Mouse (Mus musculus) heart, postnatal 0 days (tissue): ENCODE results near the gene Chchd5. TPM values are rescaled to one million over a fixed set of nuclear protein-coding genes. Genes with fewer than 3 reads are reported as not detected.

Experiments
- ATAC-seq: fragments of 200-750 bp; cut with Nextera tagmentation; 2 replicates; pipeline ENCODE4 v1.8.0; 2017; ENCODE audit warnings: low read depth, moderate number of reproducible peaks, moderate library complexity; ENCODE audit not compliant: insufficient read depth
- DNase-seq: peaks from one replicate; pipeline ENCODE4 v3.0.0-alpha.2; 2016; ENCODE audit warnings: low spot score
- H3K27ac ChIP-seq: fragments of 300-500 bp; sonication (generic); 2 replicates; pipeline ENCODE4 v1.5.1; 2014; ENCODE audit warnings: low read depth, mild to moderate bottlenecking
- H3K27me3 ChIP-seq: fragments of 300-500 bp; sonication (generic); 2 replicates; pipeline ENCODE4 v1.6.1; 2014; ENCODE audit warnings: low read length, mixed read lengths; ENCODE audit not compliant: control insufficient read depth, insufficient read depth
- H3K36me3 ChIP-seq: fragments of 300-500 bp; sonication (generic); replicated peaks from 2 replicates; pipeline ENCODE4 v1.6.1; 2014; ENCODE audit warnings: low read length, mixed read lengths; ENCODE audit not compliant: control insufficient read depth, insufficient read depth
- H3K4me1 ChIP-seq: fragments of 300-500 bp; sonication (generic); 2 replicates; pipeline ENCODE4 v1.6.1; 2014; ENCODE audit warnings: antibody characterized with exemption; ENCODE audit not compliant: control insufficient read depth, insufficient read depth
- H3K4me2 ChIP-seq: fragments of 300-500 bp; sonication (generic); 2 replicates; pipeline ENCODE4 v1.6.1; 2014; ENCODE audit warnings: low read depth, mild to moderate bottlenecking, low read length, moderate library complexity
- H3K4me3 ChIP-seq: fragments of 300-500 bp; sonication (generic); 2 replicates; pipeline ENCODE4 v1.5.1; 2014; ENCODE audit warnings: low read depth, low read length
- H3K9ac ChIP-seq: fragments of 300-500 bp; sonication (generic); replicated peaks from 2 replicates; pipeline ENCODE4 v1.6.1; 2014; ENCODE audit warnings: low read depth, low read length, mixed read lengths
- H3K9me3 ChIP-seq: fragments of 300-500 bp; sonication (generic); replicated peaks from 2 replicates; pipeline ENCODE4 v1.6.1; 2016; ENCODE audit warnings: low read length; ENCODE audit not compliant: control insufficient read depth
- CTCF ChIP-seq: IDR thresholded peaks from 2 replicates; pipeline ENCODE4 v1.5.1; 2016; ENCODE audit warnings: antibody characterized with exemption, control low read depth, low read depth
- EP300 ChIP-seq: IDR thresholded peaks from 2 replicates; pipeline ENCODE4 v1.6.1; 2016; ENCODE audit warnings: antibody characterized with exemption, low read depth
- WGBS: fragments of 180-500 bp; shearing (Covaris S2); extraction: QIAGEN DNeasy Blood & Tissue Kit; methylation state at CpG from one replicate; pipeline ENCODE4 v1.1.7; 2014; 5-methylcytosine and 5-hydroxymethylcytosine counted together
- polyA plus RNA-seq: library from polyadenylated mRNA; unstranded; fragments of >200 nt; fragmentation: Nextera tagmentation; extraction: Ambion mirVana; gene quantifications from 2 replicates; pipeline ENCODE4 v1.2.1, GENCODE M21; 2015
- total RNA-seq: library from RNA; depleted of rRNA; stranded (reverse); fragments of >200 nt; gene quantifications from 2 replicates; pipeline ENCODE4 v1.2.3, GENCODE M21; 2014; ENCODE audit warnings: low replicate concordance

Gene Chchd5
- total and polyA plus RNA-seq, 2 experiments from 2014 or later = 17.6 to 19.4 TPM

- no peak overlapping the region for H3K4me2 ChIP-seq
- H3K27ac ChIP-seq = no peak overlapping the region
- ATAC-seq = no peak
- H3K4me3 ChIP-seq = no peak overlapping the region
- no peaks in the 10 kb centered on the region for H3K9me3 ChIP-seq
- H3K27me3 ChIP-seq = no peaks in the 10 kb centered on the region
- H3K36me3 ChIP-seq = peaks cover 88% of the 10 kb centered on the region
- no peak overlapping the region for H3K9ac ChIP-seq
- TF ChIP-seq EP300 (no peak), CTCF (no peak)
- 100% methylated on average over 1 of the region's 1 CpGs for WGBS
- no peak for DNase-seq
- H3K4me1 ChIP-seq = no peaks in the 10 kb centered on the region
These were observed 13.1 kb upstream of the Chchd5 start for GRCm38 (mm10) chr2:129116368-129116739.

GRCm38 (mm10) chr2:129118061-129118460 lies 11.4 kb upstream of the Chchd5 start:
- DNase-seq (no peak), ATAC-seq (no peak)
- Histone ChIP-seq H3K4me1 (no peaks in the 10 kb centered on the region), H3K9me3 (no peaks in the 10 kb centered on the region), H3K27me3 (no peaks in the 10 kb centered on the region), H3K4me2 (no peak overlapping the region), H3K36me3 (peaks cover 88% of the 10 kb centered on the region), H3K4me3 (no peak overlapping the region), H3K27ac (no peak overlapping the region), H3K9ac (no peak overlapping the region)
- 96% methylated on average over 12 of the region's 12 CpGs for WGBS
- TF ChIP-seq CTCF (no peak), EP300 (no peak)

GRCm38 (mm10) chr2:129121986-129122385 lies 7.5 kb upstream of the Chchd5 start:
- Histone ChIP-seq H3K27me3 (no peaks in the 10 kb centered on the region), H3K9me3 (no peaks in the 10 kb centered on the region), H3K4me3 (no peak overlapping the region), H3K4me2 (no peak overlapping the region), H3K9ac (no peak overlapping the region), H3K36me3 (peaks cover 80% of the 10 kb centered on the region), H3K4me1 (no peaks in the 10 kb centered on the region), H3K27ac (no peak overlapping the region)
- no peak for ATAC-seq
- 94% methylated on average over 8 of the region's 8 CpGs for WGBS
- TF ChIP-seq EP300 = no peak
- TF ChIP-seq CTCF = no peak
- no peak for DNase-seq

GRCm38 (mm10) chr2:129129987-129130545 lies 566 bp downstream of the Chchd5 start:
- H3K9me3 ChIP-seq = no peaks in the 10 kb centered on the region
- peaks cover 10% of the 10 kb centered on the region for H3K4me1 ChIP-seq
- peak overlapping the region; percentile 75 for H3K4me2 ChIP-seq
- H3K36me3 ChIP-seq = peaks cover 21% of the 10 kb centered on the region
- peak overlapping the region; percentile 95 for H3K27ac ChIP-seq
- DNase-seq = no peak
- peak; percentile 9; the same call in 1 of the 2 replicates for ATAC-seq
- TF ChIP-seq CTCF (no peak), EP300 (no peak; the same call in 1 of the 2 replicates)
- H3K4me3 ChIP-seq = peak overlapping the region; percentile 73
- WGBS = 29% methylated on average over 18 of the region's 18 CpGs
- peak overlapping the region; percentile 70 for H3K9ac ChIP-seq
- H3K27me3 ChIP-seq = no peaks in the 10 kb centered on the region

- 95% methylated on average over 2 of the region's 2 CpGs for WGBS
- H3K27me3 ChIP-seq = no peaks in the 10 kb centered on the region
- H3K27ac ChIP-seq = peak overlapping the region; percentile 95; the same call in 1 of the 2 replicates
- ATAC-seq (no peak), DNase-seq (no peak)
- peaks cover 10% of the 10 kb centered on the region for H3K4me1 ChIP-seq
- H3K4me3 ChIP-seq = no peak overlapping the region
- TF ChIP-seq EP300 (no peak), CTCF (no peak)
- H3K4me2 ChIP-seq = peak overlapping the region; percentile 75; the same call in 1 of the 2 replicates
- H3K9ac ChIP-seq = no peak overlapping the region
- peaks cover 14% of the 10 kb centered on the region for H3K36me3 ChIP-seq
- H3K9me3 ChIP-seq = no peaks in the 10 kb centered on the region
These were observed 1.3 kb downstream of the Chchd5 start for GRCm38 (mm10) chr2:129130776-129131175.

GRCm38 (mm10) chr2:129132231-129132630 lies 2.7 kb downstream of the Chchd5 start:
- no peak overlapping the region for H3K27ac ChIP-seq
- no peaks in the 10 kb centered on the region for H3K27me3 ChIP-seq
- no peak overlapping the region for H3K9ac ChIP-seq
- H3K4me2 ChIP-seq = no peak overlapping the region
- 90% methylated on average over 7 of the region's 7 CpGs for WGBS
- ATAC-seq (no peak), DNase-seq (no peak)
- peaks cover 11% of the 10 kb centered on the region for H3K36me3 ChIP-seq
- peaks cover 10% of the 10 kb centered on the region for H3K4me1 ChIP-seq
- no peak overlapping the region for H3K4me3 ChIP-seq
- H3K9me3 ChIP-seq = no peaks in the 10 kb centered on the region
- 0 out of 2 replicates have a peak, but pooled peaks have one; percentile 10 for TF ChIP-seq CTCF
- no peak for TF ChIP-seq EP300
